Mouse (Mus musculus): Measurements from ENCODE around the gene Tas1r2. TPM values are rescaled to one million over a fixed set of nuclear protein-coding genes. Genes with fewer than 3 reads are reported as not detected.

The Tas1r2 gene
- polyA plus RNA-seq, 1 experiment from 2014 or later = not detected

DNA sequence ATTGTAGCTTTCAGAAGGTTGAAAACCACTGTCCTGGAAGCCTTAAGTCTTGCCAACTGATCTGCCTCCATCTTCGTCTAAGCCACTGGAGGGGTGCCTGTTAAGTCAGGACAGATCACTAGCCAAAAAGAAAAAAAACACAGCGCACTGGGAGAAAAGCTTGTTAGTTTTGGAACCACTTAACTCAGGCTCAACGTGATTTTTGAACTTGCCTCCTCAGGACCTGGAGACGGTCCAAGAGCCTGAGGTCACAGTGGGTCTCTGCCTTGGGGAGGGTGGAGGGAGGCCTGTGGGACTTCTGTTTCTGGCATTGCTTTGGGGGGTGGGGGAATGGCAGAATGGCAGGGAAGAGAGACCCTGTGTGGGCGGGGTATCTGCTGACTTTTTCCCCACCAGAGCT lies 22.2 kb upstream of the Tas1r2 start:
- Histone ChIP-seq H3K4me1 (ENCODE audit: control insufficient read depth, insufficient read depth, low read length) (no peaks in the 10 kb centered on the region), H3K27me3 (ENCODE audit: control insufficient read depth, insufficient read depth, low read length) (no peaks in the 10 kb centered on the region), H3K4me2 (ENCODE audit: low read depth) (no peak overlapping the region), H3K27ac (ENCODE audit: low read depth, low read length) (no peak overlapping the region), H3K9ac (ENCODE audit: low read length) (no peak overlapping the region), H3K36me3 (ENCODE audit: control insufficient read depth, insufficient read depth, low read length) (no peaks in the 10 kb centered on the region), H3K4me3 (ENCODE audit: low read depth, low read length) (no peak overlapping the region), H3K9me3 (ENCODE audit: control insufficient read depth, low read length) (no peaks in the 10 kb centered on the region)
- DNase-seq (ENCODE audit: low spot score) (no peak), ATAC-seq (ENCODE audit: insufficient read depth, low FRiP score, low TSS enrichment) (no peak)
- 87% methylated on average over 5 of the region's 5 CpGs for WGBS

DNA sequence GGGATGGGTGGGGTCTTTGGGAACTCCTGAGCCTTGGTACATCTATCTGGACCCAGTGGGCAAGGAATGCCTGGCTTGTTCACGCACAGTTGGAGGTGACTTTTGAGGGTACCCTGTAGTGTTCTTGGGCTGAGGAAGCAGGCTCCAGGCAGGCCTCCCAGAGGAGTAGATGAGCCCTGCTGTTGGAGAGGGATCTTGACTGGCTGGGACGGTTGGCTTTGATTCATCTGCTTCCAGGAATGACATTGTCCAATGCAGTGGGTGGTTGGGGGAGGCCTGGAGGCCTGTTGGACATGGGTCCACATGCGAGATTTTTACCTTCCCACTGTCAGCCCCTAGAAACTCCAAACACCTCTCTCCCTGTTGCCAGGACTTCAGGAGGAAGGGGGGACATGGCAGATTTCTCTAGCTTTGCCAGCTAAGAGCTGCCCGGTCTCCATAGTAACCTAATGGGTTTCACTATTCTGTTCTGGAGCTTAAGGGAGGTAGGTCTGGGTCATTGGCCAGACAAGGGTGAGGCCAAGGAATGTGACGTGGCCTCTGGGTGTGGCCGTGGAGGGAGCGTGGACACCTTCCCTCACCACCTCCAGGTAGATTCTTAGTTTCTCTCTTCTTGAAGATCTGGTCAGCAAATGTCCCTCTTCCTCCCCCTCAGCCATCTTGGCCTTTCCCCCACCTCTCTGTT lies 21.6 kb upstream of the Tas1r2 start:
- Histone ChIP-seq H3K4me1 (ENCODE audit: control insufficient read depth, insufficient read depth, low read length) (no peaks in the 10 kb centered on the region), H3K4me3 (ENCODE audit: low read depth, low read length) (no peak overlapping the region), H3K9ac (ENCODE audit: low read length) (no peak overlapping the region), H3K9me3 (ENCODE audit: control insufficient read depth, low read length) (no peaks in the 10 kb centered on the region), H3K36me3 (ENCODE audit: control insufficient read depth, insufficient read depth, low read length) (no peaks in the 10 kb centered on the region), H3K4me2 (ENCODE audit: low read depth) (no peak overlapping the region), H3K27me3 (ENCODE audit: control insufficient read depth, insufficient read depth, low read length) (no peaks in the 10 kb centered on the region), H3K27ac (ENCODE audit: low read depth, low read length) (no peak overlapping the region)
- WGBS = 92% methylated on average over 7 of the region's 7 CpGs
- DNase-seq (ENCODE audit: low spot score) (no peak), ATAC-seq (ENCODE audit: insufficient read depth, low FRiP score, low TSS enrichment) (no peak)

DNA sequence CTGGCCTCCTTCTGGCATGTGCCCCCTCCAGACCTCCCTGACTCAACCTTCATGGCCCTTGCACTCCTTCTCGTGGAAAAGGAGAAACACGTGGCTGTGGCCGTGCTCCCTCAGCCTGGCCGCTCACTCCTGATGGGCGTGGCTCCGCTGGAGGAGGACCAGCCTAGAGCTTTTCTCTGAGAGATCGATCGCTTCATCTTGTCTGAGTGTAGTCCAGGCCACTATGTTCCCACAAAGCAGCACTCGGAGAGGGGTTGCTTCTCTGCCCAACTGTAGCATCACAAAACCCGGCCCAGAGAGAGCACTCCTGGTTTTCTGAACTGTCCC lies 21.1 kb upstream of the Tas1r2 start:
- no peak overlapping the region for H3K4me3 ChIP-seq (ENCODE audit: low read depth, low read length)
- no peak overlapping the region for H3K4me2 ChIP-seq (ENCODE audit: low read depth)
- H3K36me3 ChIP-seq (ENCODE audit: control insufficient read depth, insufficient read depth, low read length) = no peaks in the 10 kb centered on the region
- 83% methylated on average over 10 of the region's 10 CpGs for WGBS
- H3K27ac ChIP-seq (ENCODE audit: low read depth, low read length) = no peak overlapping the region
- ATAC-seq (ENCODE audit: insufficient read depth, low FRiP score, low TSS enrichment) (no peak), DNase-seq (ENCODE audit: low spot score) (no peak)
- no peaks in the 10 kb centered on the region for H3K9me3 ChIP-seq (ENCODE audit: control insufficient read depth, low read length)
- H3K9ac ChIP-seq (ENCODE audit: low read length) = no peak overlapping the region
- no peaks in the 10 kb centered on the region for H3K4me1 ChIP-seq (ENCODE audit: control insufficient read depth, insufficient read depth, low read length)
- H3K27me3 ChIP-seq (ENCODE audit: control insufficient read depth, insufficient read depth, low read length) = no peaks in the 10 kb centered on the region

DNA sequence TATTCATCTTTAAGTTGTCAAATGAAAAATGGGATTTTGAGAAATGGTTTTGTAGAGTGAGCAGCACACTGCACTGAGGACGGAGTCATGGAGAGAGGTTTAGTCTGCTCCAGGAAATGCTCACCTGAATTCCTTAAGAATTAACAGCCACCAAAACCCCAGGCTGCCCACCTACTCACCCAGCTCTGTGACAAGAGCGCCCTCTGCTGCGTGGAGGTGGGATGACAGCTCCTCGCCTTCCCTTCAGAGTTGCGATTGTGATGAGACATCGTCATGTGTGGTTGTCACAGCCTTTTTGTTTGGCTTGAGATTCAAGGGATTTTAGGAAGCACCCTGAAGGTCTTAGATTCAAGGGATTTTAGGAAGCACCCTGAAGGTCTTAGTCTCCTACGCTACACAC lies 17.0 kb upstream of the Tas1r2 start:
- Histone ChIP-seq H3K27ac (ENCODE audit: low read depth, low read length) (no peak overlapping the region), H3K4me1 (ENCODE audit: control insufficient read depth, insufficient read depth, low read length) (peaks cover 21% of the 10 kb centered on the region), H3K9me3 (ENCODE audit: control insufficient read depth, low read length) (no peaks in the 10 kb centered on the region), H3K4me3 (ENCODE audit: low read depth, low read length) (no peak overlapping the region), H3K9ac (ENCODE audit: low read length) (no peak overlapping the region), H3K27me3 (ENCODE audit: control insufficient read depth, insufficient read depth, low read length) (peaks cover 4% of the 10 kb centered on the region; the same call in 1 of the 2 replicates), H3K4me2 (ENCODE audit: low read depth) (no peak overlapping the region), H3K36me3 (ENCODE audit: control insufficient read depth, insufficient read depth, low read length) (no peaks in the 10 kb centered on the region)
- ATAC-seq (ENCODE audit: insufficient read depth, low FRiP score, low TSS enrichment) (no peak), DNase-seq (ENCODE audit: low spot score) (peak; percentile 78)
- WGBS = 29% methylated on average over 7 of the region's 7 CpGs

DNA sequence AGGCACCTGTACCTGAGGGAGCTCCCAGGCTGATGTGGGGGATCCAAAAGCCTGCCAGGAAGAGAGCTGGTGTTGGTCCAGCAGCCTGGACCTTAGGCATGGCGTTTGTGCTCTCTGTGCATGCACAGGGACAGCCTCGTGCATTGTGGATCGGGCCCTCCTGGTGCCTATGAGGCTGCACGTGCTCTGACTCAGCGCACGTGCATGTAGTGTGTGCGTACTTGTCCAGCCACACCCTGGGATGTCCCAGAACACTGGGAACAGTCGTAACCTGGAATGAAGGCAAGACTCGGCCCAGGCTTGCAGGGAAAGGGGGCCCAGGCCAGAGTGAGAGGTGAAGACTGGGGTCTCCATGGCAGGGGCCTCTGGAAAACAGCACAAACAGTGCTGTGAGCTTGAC lies 15.5 kb upstream of the Tas1r2 start:
- DNase-seq (ENCODE audit: low spot score) (no peak), ATAC-seq (ENCODE audit: insufficient read depth, low FRiP score, low TSS enrichment) (no peak)
- Histone ChIP-seq H3K4me2 (ENCODE audit: low read depth) (no peak overlapping the region), H3K4me1 (ENCODE audit: control insufficient read depth, insufficient read depth, low read length) (peaks cover 27% of the 10 kb centered on the region), H3K9ac (ENCODE audit: low read length) (no peak overlapping the region), H3K4me3 (ENCODE audit: low read depth, low read length) (no peak overlapping the region), H3K27me3 (ENCODE audit: control insufficient read depth, insufficient read depth, low read length) (peaks cover 7% of the 10 kb centered on the region; the same call in 1 of the 2 replicates), H3K27ac (ENCODE audit: low read depth, low read length) (no peak overlapping the region), H3K9me3 (ENCODE audit: control insufficient read depth, low read length) (no peaks in the 10 kb centered on the region), H3K36me3 (ENCODE audit: control insufficient read depth, insufficient read depth, low read length) (no peaks in the 10 kb centered on the region)
- 94% methylated on average over 9 of the region's 9 CpGs for WGBS

DNA sequence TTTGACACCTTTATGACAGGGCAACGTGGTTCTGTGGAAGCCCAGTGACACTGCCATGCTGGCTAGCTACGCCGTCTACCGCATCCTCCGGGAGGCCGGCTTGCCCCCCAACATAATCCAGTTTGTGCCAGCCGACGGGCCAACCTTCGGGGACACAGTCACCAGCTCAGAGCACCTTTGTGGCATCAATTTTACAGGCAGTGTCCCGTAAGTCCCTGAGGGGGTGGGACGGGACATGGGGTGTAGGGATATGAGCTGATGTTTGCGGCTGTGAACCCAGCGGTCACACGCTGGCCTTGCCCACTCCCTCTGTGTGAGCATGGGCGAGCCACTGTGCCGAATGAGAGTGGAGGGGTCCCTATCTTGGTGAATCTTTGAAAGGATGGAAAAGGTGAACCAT lies 15.0 kb upstream of the Tas1r2 start:
- no peaks in the 10 kb centered on the region for H3K36me3 ChIP-seq (ENCODE audit: control insufficient read depth, insufficient read depth, low read length)
- ATAC-seq (ENCODE audit: insufficient read depth, low FRiP score, low TSS enrichment) = no peak
- H3K9me3 ChIP-seq (ENCODE audit: control insufficient read depth, low read length) = no peaks in the 10 kb centered on the region
- H3K27ac ChIP-seq (ENCODE audit: low read depth, low read length) = no peak overlapping the region
- 92% methylated on average over 16 of the region's 16 CpGs for WGBS
- H3K4me2 ChIP-seq (ENCODE audit: low read depth) = no peak overlapping the region
- no peak overlapping the region for H3K4me3 ChIP-seq (ENCODE audit: low read depth, low read length)
- peaks cover 27% of the 10 kb centered on the region for H3K4me1 ChIP-seq (ENCODE audit: control insufficient read depth, insufficient read depth, low read length)
- H3K9ac ChIP-seq (ENCODE audit: low read length) = no peak overlapping the region
- H3K27me3 ChIP-seq (ENCODE audit: control insufficient read depth, insufficient read depth, low read length) = peaks cover 7% of the 10 kb centered on the region; the same call in 1 of the 2 replicates
- no peak for DNase-seq (ENCODE audit: low spot score)

DNA sequence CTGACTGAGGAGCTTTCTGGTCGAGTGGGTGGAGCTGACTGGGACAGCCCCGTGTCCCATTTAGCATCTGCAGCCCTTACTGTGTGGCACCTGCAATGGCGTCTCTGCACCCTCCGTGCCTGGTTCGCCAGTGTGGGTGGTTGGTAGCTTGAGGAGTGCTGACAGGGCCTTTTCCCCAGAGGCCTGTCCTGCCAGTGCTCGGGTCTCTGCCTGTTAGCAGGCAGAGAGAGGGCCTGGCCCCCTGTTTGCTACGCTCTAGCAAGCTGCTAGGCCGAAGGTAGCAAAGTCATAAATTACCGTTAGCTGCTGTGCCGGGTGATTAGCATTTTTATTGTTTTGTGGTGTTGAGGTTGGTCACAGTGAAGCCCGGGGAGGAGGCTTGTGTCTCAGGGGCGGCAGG lies 13.5 kb upstream of the Tas1r2 start:
- Histone ChIP-seq H3K36me3 (ENCODE audit: control insufficient read depth, insufficient read depth, low read length) (no peaks in the 10 kb centered on the region), H3K4me3 (ENCODE audit: low read depth, low read length) (no peak overlapping the region), H3K4me2 (ENCODE audit: low read depth) (no peak overlapping the region), H3K4me1 (ENCODE audit: control insufficient read depth, insufficient read depth, low read length) (peaks cover 27% of the 10 kb centered on the region), H3K9me3 (ENCODE audit: control insufficient read depth, low read length) (no peaks in the 10 kb centered on the region), H3K27ac (ENCODE audit: low read depth, low read length) (peak overlapping the region; percentile 69), H3K9ac (ENCODE audit: low read length) (0 out of 2 replicates have a peak overlapping the region, but pooled peaks have one; percentile 11), H3K27me3 (ENCODE audit: control insufficient read depth, insufficient read depth, low read length) (peaks cover 7% of the 10 kb centered on the region; the same call in 1 of the 2 replicates)
- ATAC-seq (ENCODE audit: insufficient read depth, low FRiP score, low TSS enrichment) (peak; percentile 28), DNase-seq (ENCODE audit: low spot score) (peak; percentile 60)
- WGBS = 9% methylated on average over 12 of the region's 12 CpGs

DNA sequence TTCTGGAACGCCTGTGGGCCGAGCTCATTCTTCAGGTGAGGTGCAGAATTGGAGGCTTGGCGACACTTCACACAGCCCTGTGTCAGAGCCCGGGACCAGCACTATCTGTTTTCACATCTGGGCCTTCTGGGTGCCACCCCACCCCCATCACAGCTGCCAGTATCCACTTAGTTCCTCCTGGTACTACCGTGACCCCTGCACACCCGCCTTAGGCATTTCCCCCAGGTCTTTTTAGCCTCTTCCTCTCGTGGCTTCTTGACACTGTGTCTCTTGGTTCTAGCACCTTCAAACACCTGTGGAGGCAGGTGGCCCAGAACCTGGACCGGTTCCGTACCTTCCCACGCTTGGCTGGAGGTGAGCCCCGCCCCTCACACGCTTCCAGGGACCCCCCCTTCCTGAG lies 13.0 kb upstream of the Tas1r2 start:
- no peak overlapping the region for H3K4me3 ChIP-seq (ENCODE audit: low read depth, low read length)
- DNase-seq (ENCODE audit: low spot score) (no peak), ATAC-seq (ENCODE audit: insufficient read depth, low FRiP score, low TSS enrichment) (no peak)
- peaks cover 27% of the 10 kb centered on the region for H3K4me1 ChIP-seq (ENCODE audit: control insufficient read depth, insufficient read depth, low read length)
- peaks cover 7% of the 10 kb centered on the region; the same call in 1 of the 2 replicates for H3K27me3 ChIP-seq (ENCODE audit: control insufficient read depth, insufficient read depth, low read length)
- H3K36me3 ChIP-seq (ENCODE audit: control insufficient read depth, insufficient read depth, low read length) = no peaks in the 10 kb centered on the region
- 0 out of 2 replicates have a peak overlapping the region, but pooled peaks have one; percentile 42 for H3K27ac ChIP-seq (ENCODE audit: low read depth, low read length)
- H3K4me2 ChIP-seq (ENCODE audit: low read depth) = no peak overlapping the region
- WGBS = 47% methylated on average over 12 of the region's 12 CpGs
- no peak overlapping the region for H3K9ac ChIP-seq (ENCODE audit: low read length)
- no peaks in the 10 kb centered on the region for H3K9me3 ChIP-seq (ENCODE audit: control insufficient read depth, low read length)

DNA sequence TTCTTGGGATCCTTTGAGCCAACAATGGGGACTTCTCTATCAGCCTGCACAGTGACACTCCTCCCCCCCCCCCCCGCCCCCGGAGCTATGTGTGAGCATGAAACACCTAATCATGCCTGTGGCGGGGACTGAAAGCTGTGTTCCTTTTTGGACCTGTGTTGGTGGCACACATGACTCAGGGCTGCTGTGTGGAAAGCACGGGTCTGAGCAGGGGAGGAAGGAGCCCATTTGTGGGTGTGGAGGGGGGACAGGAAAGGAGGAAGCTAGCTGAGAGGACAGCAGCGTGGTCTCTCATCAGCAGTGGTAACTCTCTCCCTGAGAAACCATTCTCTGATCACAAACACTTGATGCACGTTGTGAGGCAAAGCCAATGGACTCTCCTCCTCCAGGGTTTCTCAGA lies 12.6 kb upstream of the Tas1r2 start:
- Histone ChIP-seq H3K9me3 (ENCODE audit: control insufficient read depth, low read length) (no peaks in the 10 kb centered on the region), H3K27ac (ENCODE audit: low read depth, low read length) (no peak overlapping the region), H3K9ac (ENCODE audit: low read length) (no peak overlapping the region), H3K27me3 (ENCODE audit: control insufficient read depth, insufficient read depth, low read length) (peaks cover 7% of the 10 kb centered on the region; the same call in 1 of the 2 replicates), H3K4me2 (ENCODE audit: low read depth) (no peak overlapping the region), H3K4me3 (ENCODE audit: low read depth, low read length) (no peak overlapping the region), H3K4me1 (ENCODE audit: control insufficient read depth, insufficient read depth, low read length) (peaks cover 27% of the 10 kb centered on the region), H3K36me3 (ENCODE audit: control insufficient read depth, insufficient read depth, low read length) (no peaks in the 10 kb centered on the region)
- WGBS = 28% methylated on average over 5 of the region's 6 CpGs
- ATAC-seq (ENCODE audit: insufficient read depth, low FRiP score, low TSS enrichment) (no peak), DNase-seq (ENCODE audit: low spot score) (no peak)

Measured in neural tube, embryonic 11.5 days (tissue).